ENCODE assay signal across 7 mouse cellular contexts in genomic region chr8:46953472-46953871, GRCm38 (mm10). TPM values are rescaled to one million over a fixed set of nuclear protein-coding genes. Genes with fewer than 3 reads are reported as not detected.
DNase-seq lines count a peak whose midpoint lies in the region; ATAC-seq and TF ChIP-seq lines count a peak whose summit lies in the region.

No protein-coding gene starts in this region.

- no peaks in the 10 kb centered on the region for H3K4me1 ChIP-seq in embryonic facial prominence, embryonic 10.5 days
- H3K4me1 ChIP-seq in midbrain, embryonic 14.5 days (ENCODE audit: control insufficient read depth, insufficient read depth, low read length): no peaks in the 10 kb centered on the region

- no peak overlapping the region for H3K9ac ChIP-seq in midbrain, embryonic 14.5 days (replicated peaks; ENCODE audit: low read length)

- no peak for ATAC-seq in midbrain, embryonic 14.5 days (ENCODE audit: low FRiP score, low TSS enrichment)

- H3K36me3 ChIP-seq in embryonic facial prominence, embryonic 10.5 days (replicated peaks): no peaks in the 10 kb centered on the region
- no peaks in the 10 kb centered on the region for H3K36me3 ChIP-seq in midbrain, embryonic 14.5 days (ENCODE audit: control insufficient read depth, insufficient read depth, low read length)

- H3K4me3 ChIP-seq in embryonic facial prominence, embryonic 10.5 days: no peak overlapping the region
- no peak overlapping the region for H3K4me3 ChIP-seq in left cerebral cortex, adult 2 months
- no peak overlapping the region for H3K4me3 ChIP-seq in midbrain, embryonic 14.5 days (replicated peaks; ENCODE audit: low read depth, low read length)

- TF ChIP-seq CTCF in left cerebral cortex, adult 2 months (IDR thresholded peaks at IDR 0.05): peak; percentile 80

- intact Hi-C loops in left cerebral cortex, adult 2 months (cut with DNase I): loop anchor here (2.0 to 5.0 kb wide), 4 partner anchors 266 to 711 kb away; no protein-coding TSS in a partner anchor

- no peaks in the 10 kb centered on the region for H3K9me3 ChIP-seq in embryonic facial prominence, embryonic 10.5 days
- H3K9me3 ChIP-seq in midbrain, embryonic 14.5 days (ENCODE audit: control insufficient read depth, low read length): no peaks in the 10 kb centered on the region

- H3K4me2 ChIP-seq in midbrain, embryonic 14.5 days (ENCODE audit: low read length): no peak overlapping the region

- H3K27ac ChIP-seq in embryonic facial prominence, embryonic 10.5 days (replicated peaks): no peak overlapping the region
- no peak overlapping the region for H3K27ac ChIP-seq in left cerebral cortex, adult 2 months
- no peak overlapping the region for H3K27ac ChIP-seq in midbrain, embryonic 14.5 days (replicated peaks; ENCODE audit: low read depth, low read length)

- peak; percentile 49 for DNase-seq in MEL-GATA-1-ER (ENCODE audit: extremely low read depth, low read depth)
- DNase-seq in adrenal gland, postnatal 25 days: peak; percentile 73
- DNase-seq in embryonic facial prominence, embryonic 10.5 days (ENCODE audit: low spot score): peak; percentile 79
- DNase-seq in heart, postnatal 4 days: peak; percentile 84
- DNase-seq in left cerebral cortex, adult 2 months (ENCODE audit: extremely low spot score in 1 of 2, low spot score in 2 of 2): peak; percentile 56 to 66
- peak; percentile 93 for DNase-seq in midbrain, embryonic 14.5 days
- peak; percentile 92 for DNase-seq in right cerebral cortex, postnatal 4 days

- no peaks in the 10 kb centered on the region for H3K27me3 ChIP-seq in embryonic facial prominence, embryonic 10.5 days (replicated peaks; ENCODE audit: low read depth, poor library complexity, severe bottlenecking)
- no peaks in the 10 kb centered on the region for H3K27me3 ChIP-seq in midbrain, embryonic 14.5 days (ENCODE audit: control insufficient read depth, insufficient read depth, low read length)

- 21% methylated on average over 7 of the region's 7 CpGs for WGBS in embryonic facial prominence, embryonic 10.5 days
- 20% methylated on average over 7 of the region's 7 CpGs for WGBS in midbrain, embryonic 14.5 days

RNA-seq across cellular contexts. Expression of gene Enpp6, which starts 33.2 kb away (rescaled TPM):
- 2.6 and 5.8 TPM in 2 replicates for total RNA-seq in adrenal gland, postnatal 25 days (2021)
- polyA plus RNA-seq in embryonic facial prominence, embryonic 10.5 days (2016; fragmentation: Nextera tagmentation; extraction: Ambion mirVana): 0.10 TPM in 1 of 2 replicates, not detected in the other
- 10 to 100 TPM in 1 of 2 experiments, 1 to 10 TPM in 1; 9.7 to 11.2 TPM for total RNA-seq in heart, postnatal 4 days (2021)
- 1 to 10 TPM; 3.1 to 4.5 TPM for total RNA-seq in left cerebral cortex, adult 2 months (2021)
- polyA plus RNA-seq in midbrain, embryonic 14.5 days (2014; fragmentation: Nextera tagmentation; extraction: Ambion mirVana): not detected in 2 replicates
